Mouse (Mus musculus) megakaryocyte, embryonic 14.5 days (primary cell): ENCODE measurements around the gene Cgref1. TPM values are rescaled to one million over a fixed set of nuclear protein-coding genes. Genes with fewer than 3 reads are reported as not detected.

ENCODE experiments used
- H3K27me3 ChIP-seq: replicated peaks from 2 replicates; pipeline ENCODE3; 2012; ENCODE audit warnings: inconsistent platforms
- H3K36me3 ChIP-seq: replicated peaks from 2 replicates; pipeline ENCODE3; 2012; ENCODE audit warnings: low read length, inconsistent platforms, mixed read lengths
- H3K4me1 ChIP-seq: 2 replicates; pipeline ENCODE4 v1.6.1; 2012; ENCODE audit warnings: inconsistent platforms
- H3K4me3 ChIP-seq: replicated peaks from 2 replicates; pipeline ENCODE3; 2012; ENCODE audit warnings: moderate library complexity, mild to moderate bottlenecking, inconsistent platforms
- H3K9me3 ChIP-seq: 2 replicates; pipeline ENCODE4 v1.6.1; 2012; ENCODE audit warnings: inconsistent platforms
- FLI1 ChIP-seq: IDR thresholded peaks from 2 replicates; pipeline ENCODE4 v1.6.1; 2012; ENCODE audit warnings: low read length, inconsistent platforms, mixed read lengths
- GATA1 ChIP-seq: IDR thresholded peaks from 3 replicates; pipeline ENCODE4 v1.6.1; 2012; ENCODE audit warnings: mixed read lengths, low read length, inconsistent platforms, borderline replicate concordance
- polyA plus RNA-seq: library from polyadenylated mRNA; stranded (reverse); fragments of >175 nt; gene quantifications from 2 replicates; pipeline ENCODE4 v1.2.3, GENCODE M21; 2012; ENCODE audit warnings: low replicate concordance; ENCODE audit not compliant: insufficient read depth

The Cgref1 gene
- polyA plus RNA-seq, 1 experiment: not detected

DNA sequence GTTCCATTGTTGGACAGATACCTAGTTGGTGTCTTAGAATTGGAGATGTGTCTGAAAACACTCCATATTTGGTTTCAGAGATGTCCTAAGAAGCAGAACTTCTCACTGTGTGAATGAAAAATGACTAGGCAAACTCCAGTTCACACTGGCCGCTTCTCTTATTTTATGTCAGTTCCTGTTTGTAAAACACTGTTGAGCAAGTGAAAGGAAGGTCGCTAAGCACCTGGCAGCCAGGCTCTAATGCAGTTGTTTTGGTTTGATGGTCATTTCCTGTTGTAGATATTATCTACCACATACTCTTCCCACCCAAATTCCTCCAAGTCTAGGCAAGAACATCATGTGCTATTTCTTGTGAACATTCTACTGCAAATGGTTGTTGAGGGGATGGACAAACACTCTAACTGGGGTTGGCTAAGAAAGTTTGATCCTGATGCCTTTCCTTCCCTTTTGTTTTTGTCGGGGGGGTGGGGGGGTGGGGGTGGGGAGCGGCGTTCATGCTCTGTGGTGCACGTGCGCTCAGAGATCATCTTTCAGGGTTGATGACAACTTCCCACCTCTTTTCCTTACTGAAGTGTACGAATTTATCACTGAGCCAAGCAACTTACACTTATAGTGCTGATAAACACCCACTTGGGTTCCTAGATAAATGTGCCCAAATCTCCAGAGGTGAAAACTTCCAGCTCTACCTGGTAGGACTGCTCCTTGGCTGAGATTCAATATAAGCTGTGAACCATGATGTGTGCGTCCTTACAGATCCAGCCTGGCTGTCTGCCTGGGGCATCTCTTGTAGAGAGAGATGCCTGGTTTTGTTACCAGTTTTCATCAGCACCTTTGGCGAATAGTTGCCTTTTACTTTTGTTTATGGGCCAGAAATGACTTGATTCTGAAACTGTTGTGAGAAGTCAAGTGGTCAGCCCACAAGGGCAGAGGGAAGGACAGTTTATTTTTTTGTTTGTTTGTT is 16.4 kb upstream of the Cgref1 start:
- peak overlapping the region; percentile 64 for H3K4me3 ChIP-seq
- H3K4me1 ChIP-seq: peaks cover 47% of the 10 kb centered on the region
- H3K36me3 ChIP-seq: peaks cover 18% of the 10 kb centered on the region
- TF ChIP-seq FLI1 (no peak), GATA1 (no peak)
- H3K27me3 ChIP-seq: peaks cover 20% of the 10 kb centered on the region
- H3K9me3 ChIP-seq: peaks cover 9% of the 10 kb centered on the region

DNA sequence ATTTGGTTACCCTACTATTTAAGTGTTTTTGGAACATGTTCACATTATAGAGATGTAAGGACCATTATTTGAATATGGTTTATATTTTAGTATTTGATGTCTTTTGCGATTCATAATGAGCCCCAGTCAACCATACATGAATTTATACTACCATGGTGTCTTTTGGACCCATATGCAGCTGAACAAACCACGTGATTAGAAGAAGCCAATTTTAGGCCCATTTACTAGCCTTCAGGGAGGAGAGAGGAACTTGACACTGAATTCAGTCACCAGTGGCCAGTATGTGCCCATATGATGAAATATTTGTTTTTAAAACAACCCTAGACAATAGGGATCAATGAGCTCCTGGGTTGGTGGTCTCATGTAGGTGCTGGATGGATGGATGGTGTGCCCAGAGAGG is 15.4 kb upstream of the Cgref1 start:
- H3K9me3 ChIP-seq: peaks cover 9% of the 10 kb centered on the region
- H3K4me1 ChIP-seq: peaks cover 50% of the 10 kb centered on the region
- H3K27me3 ChIP-seq: peaks cover 14% of the 10 kb centered on the region
- peak overlapping the region; percentile 99 for H3K4me3 ChIP-seq
- no peak for TF ChIP-seq GATA1
- no peak for TF ChIP-seq FLI1
- peaks cover 22% of the 10 kb centered on the region for H3K36me3 ChIP-seq

- peak within 1 kb of the TSS; percentile 99 for H3K4me3 ChIP-seq
- peaks cover 30% of the 10 kb centered on the region for H3K36me3 ChIP-seq
- TF ChIP-seq FLI1 (no peak), GATA1 (no peak)
- H3K4me1 ChIP-seq: peaks cover 53% of the 10 kb centered on the region
- H3K9me3 ChIP-seq: peaks cover 9% of the 10 kb centered on the region
- peaks cover 9% of the 10 kb centered on the region for H3K27me3 ChIP-seq
Measured at GRCm38 (mm10) chr5:30959966-30960501, 14.6 kb upstream of the Cgref1 start, which contains the start of gene Preb. Preb (minus strand) TSS chr5:30960361.

GRCm38 (mm10) chr5:30959198-30959854 is 13.9 kb upstream of the Cgref1 start:
- H3K4me1 ChIP-seq: peaks cover 55% of the 10 kb centered on the region
- H3K9me3 ChIP-seq: peaks cover 9% of the 10 kb centered on the region
- peaks cover 37% of the 10 kb centered on the region for H3K36me3 ChIP-seq
- H3K27me3 ChIP-seq: peaks cover 6% of the 10 kb centered on the region
- no peak for TF ChIP-seq GATA1
- no peak for TF ChIP-seq FLI1
- H3K4me3 ChIP-seq: peak overlapping the region; percentile 99

GRCm38 (mm10) chr5:30957891-30958290 is 12.5 kb upstream of the Cgref1 start:
- Histone ChIP-seq H3K4me1 (peaks cover 64% of the 10 kb centered on the region), H3K36me3 (peaks cover 51% of the 10 kb centered on the region), H3K27me3 (no peaks in the 10 kb centered on the region), H3K4me3 (peak overlapping the region; percentile 66), H3K9me3 (no peaks in the 10 kb centered on the region)
- TF ChIP-seq FLI1: no peak
- TF ChIP-seq GATA1: no peak

- peaks cover 62% of the 10 kb centered on the region for H3K4me1 ChIP-seq
Measured at GRCm38 (mm10) chr5:30955751-30956150, 10.4 kb upstream of the Cgref1 start.

DNA sequence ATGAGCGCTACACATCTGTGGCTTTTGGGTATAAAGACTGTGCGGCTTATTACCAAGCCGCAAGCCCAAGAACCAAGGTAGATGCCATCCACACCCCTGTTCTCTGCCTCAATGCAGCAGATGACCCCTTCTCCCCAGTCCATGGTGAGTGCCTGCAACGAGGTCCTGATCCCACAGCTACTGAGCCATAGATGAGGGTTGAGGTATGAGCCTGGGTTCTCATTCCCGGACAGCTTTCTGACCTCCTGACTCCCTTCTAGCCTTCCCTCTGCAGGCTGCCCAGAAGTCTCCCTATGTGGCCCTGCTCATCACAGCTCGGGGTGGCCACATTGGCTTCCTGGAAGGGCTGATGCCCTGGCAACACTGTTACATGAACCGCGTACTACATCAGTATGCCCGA is 9.2 kb upstream of the Cgref1 start:
- Histone ChIP-seq H3K9me3 (no peaks in the 10 kb centered on the region), H3K36me3 (peaks cover 66% of the 10 kb centered on the region), H3K27me3 (no peaks in the 10 kb centered on the region), H3K4me3 (no peak overlapping the region), H3K4me1 (peaks cover 68% of the 10 kb centered on the region)
- TF ChIP-seq FLI1: no peak
- TF ChIP-seq GATA1: no peak

More at GRCm38 (mm10) chr5:30955751-30956150, 10.4 kb upstream of the Cgref1 start:
- no peak for TF ChIP-seq FLI1
- no peak for TF ChIP-seq GATA1
- H3K9me3 ChIP-seq: no peaks in the 10 kb centered on the region
- H3K36me3 ChIP-seq: peaks cover 66% of the 10 kb centered on the region
- H3K4me3 ChIP-seq: no peak overlapping the region
- H3K27me3 ChIP-seq: no peaks in the 10 kb centered on the region

- Histone ChIP-seq H3K4me3 (no peak overlapping the region), H3K4me1 (peaks cover 68% of the 10 kb centered on the region), H3K9me3 (no peaks in the 10 kb centered on the region), H3K27me3 (no peaks in the 10 kb centered on the region), H3K36me3 (peaks cover 66% of the 10 kb centered on the region)
- no peak for TF ChIP-seq FLI1
- no peak for TF ChIP-seq GATA1
Measured at GRCm38 (mm10) chr5:30954065-30954464, 8.7 kb upstream of the Cgref1 start.

GRCm38 (mm10) chr5:30952551-30952950 is 7.2 kb upstream of the Cgref1 start:
- no peaks in the 10 kb centered on the region for H3K9me3 ChIP-seq
- no peak overlapping the region for H3K4me3 ChIP-seq
- no peaks in the 10 kb centered on the region for H3K27me3 ChIP-seq
- H3K36me3 ChIP-seq: peaks cover 52% of the 10 kb centered on the region
- no peak for TF ChIP-seq FLI1
- TF ChIP-seq GATA1: no peak
- peaks cover 58% of the 10 kb centered on the region for H3K4me1 ChIP-seq
